Mouse (Mus musculus) megakaryocyte, embryonic 14.5 days (primary cell): ENCODE measurements at regions not wholly inside any gene's neighbourhood (a gene's known extent, or its start where the extent isn't known, plus 50 kb on each side); places are given as distances from the start of the nearest gene placed in this dataset.

Experiments used
- FLI1 ChIP-seq: IDR thresholded peaks from 2 replicates; pipeline ENCODE4 v1.6.1; 2012; ENCODE audit warnings: low read length, inconsistent platforms, mixed read lengths
- GATA1 ChIP-seq: IDR thresholded peaks from 3 replicates; pipeline ENCODE4 v1.6.1; 2012; ENCODE audit warnings: mixed read lengths, low read length, inconsistent platforms, borderline replicate concordance

- TF ChIP-seq GATA1 (no peak), FLI1 (no peak)
These were observed 62.4 kb upstream of the Kdr start for GRCm38 (mm10) chr5:76040454-76041203.
